Mouse (Mus musculus) left cerebral cortex, adult 2 months (tissue): ENCODE measurements around the gene Slc35c1. TPM values are rescaled to one million over a fixed set of nuclear protein-coding genes. Genes with fewer than 3 reads are reported as not detected.

Source experiments
- DNase-seq, 2 experiments: peaks; one replicate each; pipeline ENCODE4 v3.0.0; 2021 to 2022; ENCODE audit warnings: low spot score in 2 of 2, mixed read lengths in 1 of 2; ENCODE audit errors: extremely low spot score in 1 of 2
- H3K27ac ChIP-seq: fragments of 200-600 bp; 2 replicates; pipeline ENCODE4 v1.8.1; 2022
- H3K4me3 ChIP-seq: fragments of 200-600 bp; 2 replicates; pipeline ENCODE4 v1.8.1; 2022
- CTCF ChIP-seq: fragments of 200-600 bp; IDR thresholded peaks from 2 replicates; pipeline ENCODE4 v1.8.1; 2022; ENCODE audit warnings: antibody characterized with exemption, mild to moderate bottlenecking, moderate library complexity
- intact Hi-C: fragments of 180-260 bp; cut with DNase I; formaldehyde crosslinking; loops from one replicate; pipeline ENCODE4 v1.15.1; 2025
- total RNA-seq, 2 experiments: library from RNA; stranded (reverse); gene quantifications; 2 replicates each; pipeline ENCODE4 v1.2.3; 2021

Slc35c1 gene
- total RNA-seq, 2 experiments from 2014 or later, result 16.1 to 16.9 TPM

DNA sequence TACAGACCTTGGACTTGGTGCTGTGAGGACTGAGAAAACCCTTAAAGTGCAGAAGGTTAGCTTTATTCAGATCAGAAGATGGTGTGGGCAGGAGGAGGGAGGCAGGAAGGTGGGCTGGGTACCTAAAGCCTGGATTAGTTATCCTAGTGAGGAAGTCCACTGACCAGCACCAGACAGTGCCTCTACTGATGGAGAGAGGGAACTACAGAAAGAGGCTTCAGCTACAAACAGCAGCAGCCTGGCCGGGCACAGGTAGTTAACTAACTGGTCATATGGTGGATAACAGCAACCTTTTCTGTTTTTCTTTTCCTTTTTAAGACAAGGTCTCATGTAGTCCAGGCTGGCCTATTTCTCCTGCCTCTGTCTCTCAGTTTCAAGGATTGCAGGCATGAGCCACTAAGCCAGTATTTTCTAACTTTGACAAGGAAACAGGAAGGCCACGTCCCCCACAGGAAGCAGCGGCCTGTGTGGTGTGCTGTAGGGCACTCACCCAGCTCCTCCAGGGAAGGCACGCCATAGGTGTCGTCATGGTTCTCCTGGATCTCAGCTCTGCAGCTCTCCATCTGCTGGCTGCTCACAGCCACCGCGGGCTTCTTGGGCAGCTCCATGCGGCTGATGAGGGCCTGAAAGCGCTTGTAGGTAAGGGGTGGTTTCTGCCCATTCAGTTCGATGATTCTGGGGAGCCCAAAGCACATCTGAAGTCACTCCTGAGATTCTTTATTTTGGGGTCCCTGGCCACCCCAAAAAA lies 37.8 kb downstream of the Slc35c1 start:
- intact Hi-C loops, result no loop called here
- TF ChIP-seq CTCF, result peak; percentile 53
- H3K27ac ChIP-seq, result peak overlapping the region; percentile 87
- H3K4me3 ChIP-seq, result no peak overlapping the region
- DNase-seq, result no peak

DNA sequence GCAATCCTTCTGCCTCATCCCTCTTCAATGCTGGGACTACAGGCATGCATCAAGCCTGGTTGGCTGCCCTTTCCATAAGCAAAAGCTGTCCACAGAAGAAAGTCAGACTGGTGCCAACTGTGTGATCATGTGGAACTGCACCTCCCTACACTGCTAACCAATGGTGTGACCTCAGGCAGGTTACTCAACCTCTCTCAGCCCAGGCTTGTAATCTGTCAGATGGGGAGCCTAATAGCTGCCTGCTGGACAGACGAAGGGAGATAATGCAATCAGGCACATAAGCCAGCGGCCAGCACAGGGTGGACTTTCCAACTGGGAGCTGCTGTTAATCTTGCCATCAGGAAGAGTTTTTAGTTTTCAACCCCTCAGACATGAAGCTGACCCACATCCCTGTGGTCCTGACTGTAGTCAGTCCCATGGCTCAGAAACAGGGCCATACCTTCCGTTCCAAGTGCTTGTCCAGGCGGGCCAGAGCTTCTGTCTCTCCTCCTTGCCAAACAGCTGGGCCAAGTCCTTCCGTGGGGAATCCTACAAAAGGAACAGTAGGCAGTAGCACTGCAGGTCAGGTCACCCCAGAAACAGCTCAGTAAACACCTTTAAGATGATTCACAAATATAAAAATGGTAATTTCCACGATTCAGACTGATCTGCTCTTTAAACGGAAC lies 38.5 kb downstream of the Slc35c1 start:
- TF ChIP-seq CTCF, result no peak
- intact Hi-C loops, result no loop called here
- DNase-seq, result no peak
- H3K27ac ChIP-seq, result no peak overlapping the region
- no peak overlapping the region for H3K4me3 ChIP-seq

DNA sequence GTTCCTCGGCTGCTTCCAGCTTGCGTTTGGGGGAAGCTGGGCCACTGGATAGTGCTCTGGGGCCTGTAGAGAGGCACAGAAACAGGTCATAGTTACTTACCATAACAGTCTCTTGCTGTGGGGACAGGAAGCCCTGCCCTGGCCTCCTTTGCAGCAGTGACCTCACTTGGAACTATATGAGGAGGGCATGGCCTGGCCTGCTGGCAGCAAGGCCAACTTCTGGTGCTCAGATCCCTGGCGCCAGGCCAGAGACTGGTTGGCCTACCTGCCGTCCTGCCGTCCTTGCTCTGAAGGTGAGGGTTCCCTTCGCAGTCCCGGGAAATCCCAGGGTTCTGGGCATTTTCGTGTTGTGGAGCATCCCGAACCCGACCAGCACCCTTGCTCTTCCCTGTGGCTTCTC lies 48.6 kb downstream of the Slc35c1 start:
- intact Hi-C loops, result no loop called here
- no peak for DNase-seq
- TF ChIP-seq CTCF, result no peak
- H3K4me3 ChIP-seq, result no peak overlapping the region
- peak overlapping the region; percentile 69 for H3K27ac ChIP-seq

DNA sequence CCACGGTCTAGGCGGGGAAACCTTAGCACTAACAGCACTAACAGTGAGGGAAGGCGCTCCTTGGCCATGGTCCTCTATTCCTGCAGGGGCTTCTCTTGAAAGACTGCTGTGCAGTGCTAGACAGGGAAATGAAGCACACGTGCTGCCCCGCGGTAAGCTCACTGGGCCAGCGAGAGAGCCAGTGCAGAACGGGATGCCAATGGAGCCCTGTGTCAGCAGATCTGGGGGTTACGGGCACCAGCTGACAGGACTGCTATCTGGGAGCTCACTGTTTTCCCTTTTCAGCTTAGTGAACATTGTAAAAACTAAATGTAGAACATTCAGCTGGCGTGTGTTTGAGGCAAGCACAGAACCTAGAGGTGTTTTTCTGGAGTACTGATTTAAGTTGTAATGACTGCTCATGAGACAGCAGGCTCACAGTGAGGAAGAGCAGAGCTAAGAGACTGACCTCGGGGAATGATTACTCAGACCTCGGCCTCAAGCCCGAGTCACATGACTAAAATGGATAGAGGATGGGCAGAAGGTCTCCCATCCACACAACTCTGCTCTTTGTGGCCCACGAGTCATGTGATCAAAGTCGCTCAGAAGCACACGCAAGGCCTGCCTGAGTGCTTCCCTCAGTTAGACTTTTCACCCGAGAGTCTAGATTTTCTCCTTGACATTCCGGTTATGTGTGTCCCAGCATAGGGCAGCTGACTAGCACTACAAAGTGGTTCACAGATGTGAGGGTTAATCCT lies 51.9 kb downstream of the Slc35c1 start:
- H3K27ac ChIP-seq, result peak overlapping the region; percentile 36

DNA sequence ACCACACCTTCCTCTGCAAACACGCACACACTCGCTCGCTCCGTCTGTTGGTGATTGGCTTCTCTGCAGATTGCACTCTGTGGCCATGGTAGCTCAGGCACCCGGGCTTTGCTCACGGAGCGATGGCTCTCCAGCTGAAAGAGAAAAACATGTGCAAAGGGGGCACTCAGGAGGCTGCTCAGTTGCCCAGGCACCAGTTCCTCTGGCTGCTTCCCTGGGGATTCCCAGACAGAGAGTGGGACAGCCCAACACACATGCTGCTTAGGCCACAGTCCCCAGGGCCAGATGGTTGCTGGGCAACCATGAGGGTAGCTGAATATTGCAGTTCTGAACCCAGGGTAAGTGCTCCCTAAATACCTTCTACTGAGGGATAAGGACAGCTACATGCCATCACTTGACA lies 54.7 kb downstream of the Slc35c1 start:
- H3K4me3 ChIP-seq, result no peak overlapping the region
- H3K27ac ChIP-seq, result peak overlapping the region; percentile 24; the same call in 1 of the 2 replicates
- DNase-seq, result no peak
- TF ChIP-seq CTCF, result no peak
- intact Hi-C loops, result no loop called here

More for the DNA sequence above, 51.9 kb downstream of the Slc35c1 start:
- no peak for DNase-seq
- TF ChIP-seq CTCF, result no peak
- intact Hi-C loops, result no loop called here
- no peak overlapping the region for H3K4me3 ChIP-seq

DNA sequence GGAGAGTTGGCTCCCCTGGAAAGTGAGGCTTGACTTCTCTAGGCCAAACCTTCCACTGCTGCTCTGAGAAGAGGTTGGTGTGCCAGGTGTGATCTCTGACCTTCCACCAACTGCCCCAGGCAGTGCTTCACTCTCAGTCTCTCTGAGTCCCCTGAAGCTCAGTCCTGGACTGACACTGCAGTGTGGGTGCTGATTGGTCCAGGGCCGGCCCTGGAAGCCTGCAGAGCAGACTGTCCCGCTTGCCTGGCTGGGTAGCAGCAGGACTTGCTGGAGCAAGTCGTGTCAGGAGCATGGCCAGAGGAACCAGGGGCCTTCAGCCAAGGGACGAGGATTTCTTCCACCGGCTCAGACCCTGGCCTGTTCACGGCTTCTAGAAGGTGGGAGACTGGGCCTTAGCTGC lies 55.6 kb downstream of the Slc35c1 start:
- no peak for DNase-seq
- intact Hi-C loops, result no loop called here
- H3K4me3 ChIP-seq, result no peak overlapping the region
- peak overlapping the region; percentile 28 for H3K27ac ChIP-seq
- TF ChIP-seq CTCF, result no peak

DNA sequence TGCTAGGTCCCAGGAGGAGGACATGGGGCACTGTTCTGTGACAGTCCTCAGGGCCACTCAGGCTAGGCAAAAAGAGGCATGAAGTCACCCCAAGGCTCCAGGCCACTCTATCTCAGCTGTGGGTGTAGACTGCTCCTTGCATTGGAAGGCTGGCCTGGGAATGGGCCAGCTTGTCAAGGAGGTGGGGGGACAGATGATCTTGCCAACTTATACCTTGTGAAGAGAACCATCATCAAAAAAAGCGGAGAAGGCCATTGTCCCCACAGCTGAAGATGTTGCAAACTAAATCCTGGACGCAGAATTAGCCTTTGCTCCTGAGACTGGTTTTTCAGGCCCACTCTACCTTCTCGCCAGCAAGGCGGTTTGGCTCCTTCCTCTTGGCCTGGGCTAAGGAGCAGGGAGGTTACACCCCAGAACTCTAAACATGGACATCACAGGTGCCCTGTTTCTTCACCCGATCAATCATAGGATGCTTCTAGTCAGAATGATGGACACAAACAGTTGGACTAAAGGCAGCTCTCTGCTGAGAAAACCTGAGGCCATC lies 56.5 kb downstream of the Slc35c1 start:
- Histone ChIP-seq H3K4me3 (no peak overlapping the region), H3K27ac (peak overlapping the region; percentile 80)
- intact Hi-C loops, result no loop called here
- TF ChIP-seq CTCF, result no peak
- DNase-seq, result no peak

Other genes with a start within 250 kb of the Slc35c1 start
- gene Pex16, start 85.9 kb downstream of the Slc35c1 start, total RNA-seq, result 10 to 100 TPM; 33.4 to 37.1 TPM
- gene Large2, start 85.7 kb downstream of the Slc35c1 start, total RNA-seq, result 1 to 10 TPM in 1 of 2 experiments, under 1 TPM in 1; 0.72 to 1.0 TPM
- gene 1700029I15Rik, start 78.0 kb downstream of the Slc35c1 start, total RNA-seq, result 1 to 10 TPM; 5.3 TPM
- 100 to 1,000 TPM; 340 to 364 TPM for gene Mapk8ip1, start 59.3 kb downstream of the Slc35c1 start, total RNA-seq
- gene Cry2, start 26.5 kb downstream of the Slc35c1 start, total RNA-seq, result 100 to 1,000 TPM; 126 to 129 TPM
- 100 to 1,000 TPM; 265 to 266 TPM for gene Chst1, start 139.2 kb upstream of the Slc35c1 start, total RNA-seq